Mouse (Mus musculus): ENCODE results near the gene Tsx. TPM values are rescaled to one million over a fixed set of nuclear protein-coding genes. Genes with fewer than 3 reads are reported as not detected.
"Not testable (repeated sequence)": the region's sequence is repeated elsewhere in the genome, so short reads cannot be mapped to it uniquely, and the experiment has no call there.

The Tsx gene
- total and polyA plus RNA-seq, 2 experiments from 2014 or later, result not detected

GRCm38 (mm10) chrX:103432293-103432692, 18.0 kb downstream of the Tsx start:
- H3K36me3 ChIP-seq (replicated peaks; ENCODE audit: control insufficient read depth, insufficient read depth, low read length), result no peaks in the 10 kb centered on the region
- no peak for ATAC-seq (ENCODE audit: insufficient read depth, low read depth)
- H3K27ac ChIP-seq (ENCODE audit: low read depth), result no peak overlapping the region
- no peak overlapping the region for H3K4me2 ChIP-seq (ENCODE audit: low read depth, low read length)
- DNase-seq (ENCODE audit: low spot score), result no peak
- TF ChIP-seq CTCF (IDR thresholded peaks at IDR 0.05; ENCODE audit: low read depth) (no peak), EP300 (IDR thresholded peaks at IDR 0.05; ENCODE audit: low read depth) (no peak)
- no peaks in the 10 kb centered on the region for H3K4me1 ChIP-seq (ENCODE audit: control insufficient read depth, insufficient read depth)
- 69% methylated on average over 7 of the region's 7 CpGs for WGBS
- no peak overlapping the region for H3K4me3 ChIP-seq (ENCODE audit: low read depth, low read length)
- H3K9me3 ChIP-seq (replicated peaks; ENCODE audit: control insufficient read depth, low read length), result no peaks in the 10 kb centered on the region
- H3K27me3 ChIP-seq (ENCODE audit: control insufficient read depth, insufficient read depth, low read length), result peaks cover 17% of the 10 kb centered on the region; the same call in 1 of the 2 replicates
- H3K9ac ChIP-seq (replicated peaks; ENCODE audit: low read depth, low read length), result no peak overlapping the region

GRCm38 (mm10) chrX:103438023-103438422, 23.8 kb downstream of the Tsx start:
- WGBS, result 13% methylated on average over 9 of the region's 9 CpGs
- H3K9ac ChIP-seq (replicated peaks; ENCODE audit: low read depth, low read length), result no peak overlapping the region
- DNase-seq (ENCODE audit: low spot score), result no peak
- no peak overlapping the region for H3K4me3 ChIP-seq (ENCODE audit: low read depth, low read length)
- H3K27me3 ChIP-seq (ENCODE audit: control insufficient read depth, insufficient read depth, low read length), result peaks cover 40% of the 10 kb centered on the region
- no peaks in the 10 kb centered on the region for H3K4me1 ChIP-seq (ENCODE audit: control insufficient read depth, insufficient read depth)
- no peak for TF ChIP-seq EP300 (IDR thresholded peaks at IDR 0.05; ENCODE audit: low read depth)
- no peak for TF ChIP-seq CTCF (IDR thresholded peaks at IDR 0.05; ENCODE audit: low read depth)
- no peak overlapping the region for H3K27ac ChIP-seq (ENCODE audit: low read depth)
- H3K9me3 ChIP-seq (replicated peaks; ENCODE audit: control insufficient read depth, low read length), result no peaks in the 10 kb centered on the region
- no peaks in the 10 kb centered on the region for H3K36me3 ChIP-seq (replicated peaks; ENCODE audit: control insufficient read depth, insufficient read depth, low read length)
- no peak overlapping the region for H3K4me2 ChIP-seq (ENCODE audit: low read depth, low read length)
- no peak for ATAC-seq (ENCODE audit: insufficient read depth, low read depth)

DNA sequence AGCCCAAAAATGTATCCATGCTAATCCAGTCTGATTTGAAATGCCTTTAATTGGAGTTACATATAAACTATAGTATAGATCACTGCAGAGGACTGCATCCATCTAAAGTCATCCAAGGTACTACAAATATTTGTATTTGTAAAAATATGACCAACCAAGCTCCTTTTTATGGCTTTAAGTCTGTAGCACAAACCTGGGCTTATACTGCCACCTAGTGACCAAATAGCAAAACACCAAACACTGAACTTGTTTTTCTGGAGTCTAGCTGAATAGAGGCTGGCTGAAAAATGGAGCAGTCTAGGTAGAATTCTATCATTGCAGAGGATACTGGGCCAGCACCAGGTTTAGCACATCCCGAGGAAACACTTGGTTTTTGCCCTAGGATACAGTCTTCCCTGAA, 26.5 kb downstream of the Tsx start:
- Histone ChIP-seq H3K27me3 (ENCODE audit: control insufficient read depth, insufficient read depth, low read length) (peaks cover 32% of the 10 kb centered on the region), H3K4me3 (ENCODE audit: low read depth, low read length) (no peak overlapping the region), H3K36me3 (replicated peaks; ENCODE audit: control insufficient read depth, insufficient read depth, low read length) (no peaks in the 10 kb centered on the region), H3K9ac (replicated peaks; ENCODE audit: low read depth, low read length) (no peak overlapping the region), H3K27ac (ENCODE audit: low read depth) (no peak overlapping the region), H3K4me1 (ENCODE audit: control insufficient read depth, insufficient read depth) (no peaks in the 10 kb centered on the region), H3K9me3 (replicated peaks; ENCODE audit: control insufficient read depth, low read length) (no peaks in the 10 kb centered on the region), H3K4me2 (ENCODE audit: low read depth, low read length) (no peak overlapping the region)
- TF ChIP-seq CTCF (IDR thresholded peaks at IDR 0.05; ENCODE audit: low read depth), result peak; percentile 68
- no peak for TF ChIP-seq EP300 (IDR thresholded peaks at IDR 0.05; ENCODE audit: low read depth)
- DNase-seq (ENCODE audit: low spot score) (peak; percentile 46), ATAC-seq (ENCODE audit: insufficient read depth, low read depth) (no peak)
- 0% methylated on average over 1 of the region's 1 CpGs for WGBS

GRCm38 (mm10) chrX:103443755-103444154, 29.5 kb downstream of the Tsx start:
- H3K36me3 ChIP-seq (replicated peaks; ENCODE audit: control insufficient read depth, insufficient read depth, low read length), result no peaks in the 10 kb centered on the region
- H3K4me3 ChIP-seq (ENCODE audit: low read depth, low read length), result no peak overlapping the region
- no peaks in the 10 kb centered on the region for H3K4me1 ChIP-seq (ENCODE audit: control insufficient read depth, insufficient read depth)
- ATAC-seq (ENCODE audit: insufficient read depth, low read depth) (no peak), DNase-seq (ENCODE audit: low spot score) (no peak)
- TF ChIP-seq CTCF (IDR thresholded peaks at IDR 0.05; ENCODE audit: low read depth) (peak; percentile 63), EP300 (IDR thresholded peaks at IDR 0.05; ENCODE audit: low read depth) (no peak)
- no peak overlapping the region for H3K9ac ChIP-seq (replicated peaks; ENCODE audit: low read depth, low read length)
- no peak overlapping the region for H3K27ac ChIP-seq (ENCODE audit: low read depth)
- 38% methylated on average over 7 of the region's 7 CpGs for WGBS
- no peaks in the 10 kb centered on the region for H3K9me3 ChIP-seq (replicated peaks; ENCODE audit: control insufficient read depth, low read length)
- peaks cover 30% of the 10 kb centered on the region for H3K27me3 ChIP-seq (ENCODE audit: control insufficient read depth, insufficient read depth, low read length)
- H3K4me2 ChIP-seq (ENCODE audit: low read depth, low read length), result no peak overlapping the region

- Histone ChIP-seq H3K27ac (ENCODE audit: low read depth) (no peak overlapping the region), H3K36me3 (replicated peaks; ENCODE audit: control insufficient read depth, insufficient read depth, low read length) (no peaks in the 10 kb centered on the region), H3K27me3 (ENCODE audit: control insufficient read depth, insufficient read depth, low read length) (peaks cover 17% of the 10 kb centered on the region), H3K9ac (replicated peaks; ENCODE audit: low read depth, low read length) (no peak overlapping the region; the same call in 1 of the 2 replicates), H3K9me3 (replicated peaks; ENCODE audit: control insufficient read depth, low read length) (no peaks in the 10 kb centered on the region), H3K4me2 (ENCODE audit: low read depth, low read length) (peak overlapping the region; percentile 65), H3K4me1 (ENCODE audit: control insufficient read depth, insufficient read depth) (no peaks in the 10 kb centered on the region), H3K4me3 (ENCODE audit: low read depth, low read length) (peak overlapping the region; percentile 42)
- ATAC-seq (ENCODE audit: insufficient read depth, low read depth) (no peak), DNase-seq (ENCODE audit: low spot score) (no peak)
- no peak for TF ChIP-seq CTCF (IDR thresholded peaks at IDR 0.05; ENCODE audit: low read depth)
- no peak for TF ChIP-seq EP300 (IDR thresholded peaks at IDR 0.05; ENCODE audit: low read depth)
- 5% methylated on average over 34 of the region's 34 CpGs for WGBS
Observed at GRCm38 (mm10) chrX:103447539-103448169, 33.4 kb downstream of the Tsx start.

DNA sequence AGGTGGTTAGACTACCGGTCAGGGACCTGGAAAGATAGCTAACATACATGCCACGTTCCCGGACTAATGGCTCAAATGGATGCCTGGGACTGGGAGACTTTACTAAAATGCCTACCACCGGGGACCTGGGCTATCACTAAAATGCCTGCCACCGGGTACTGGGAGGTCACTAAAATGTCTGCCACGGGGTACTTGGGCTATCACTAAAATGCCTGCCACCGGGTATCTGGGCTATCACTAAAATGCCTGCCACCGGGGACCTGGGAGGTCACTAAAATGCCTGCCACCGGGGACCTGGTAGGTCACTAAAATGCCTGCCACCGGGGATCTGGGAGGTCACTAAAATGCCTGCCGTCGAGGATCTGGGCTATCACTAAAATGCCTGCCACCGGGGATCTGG, 34.2 kb downstream of the Tsx start:
- H3K36me3 ChIP-seq (replicated peaks; ENCODE audit: control insufficient read depth, insufficient read depth, low read length), result not testable (repeated sequence)
- H3K27me3 ChIP-seq (ENCODE audit: control insufficient read depth, insufficient read depth, low read length), result peaks cover 17% of the 10 kb centered on the region

DNA sequence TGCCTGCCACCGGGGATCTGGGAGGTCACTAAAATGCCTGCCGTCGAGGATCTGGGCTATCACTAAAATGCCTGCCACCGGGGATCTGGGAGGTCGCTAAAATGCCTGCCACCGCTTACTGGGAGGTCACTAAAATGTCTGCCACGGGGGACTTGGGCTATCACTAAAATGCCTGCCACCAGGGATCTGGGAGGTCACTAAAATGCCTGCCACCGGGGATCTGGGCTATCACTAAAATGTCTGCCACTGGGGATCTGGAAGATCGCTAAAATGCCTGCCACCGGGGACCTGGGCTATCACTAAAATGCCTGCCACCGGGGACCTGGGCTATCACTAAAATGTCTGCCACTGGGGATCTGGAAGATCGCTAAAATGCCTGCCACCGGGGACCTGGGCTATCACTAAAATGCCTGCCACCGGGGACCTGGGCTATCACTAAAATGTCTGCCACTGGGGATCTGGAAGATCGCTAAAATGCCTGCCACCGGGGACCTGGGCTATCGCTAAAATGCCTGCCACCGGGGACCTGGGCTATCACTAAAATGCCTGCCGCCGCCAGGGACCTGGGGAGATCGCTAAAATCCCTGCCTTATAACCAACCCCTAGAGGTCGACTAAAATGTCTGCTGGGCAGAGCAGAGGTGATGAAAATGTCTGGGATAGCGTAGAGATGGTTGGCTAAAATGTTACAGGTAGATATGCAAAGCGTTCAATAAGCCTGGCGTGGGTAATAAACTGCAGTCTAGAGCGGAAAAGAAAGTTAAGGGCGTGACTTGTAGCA, 34.9 kb downstream of the Tsx start:
- not testable (repeated sequence) for H3K4me2 ChIP-seq (ENCODE audit: low read depth, low read length); H3K27ac ChIP-seq (ENCODE audit: low read depth); H3K4me3 ChIP-seq (ENCODE audit: low read depth, low read length); H3K9me3 ChIP-seq (replicated peaks; ENCODE audit: control insufficient read depth, low read length); H3K4me1 ChIP-seq (ENCODE audit: control insufficient read depth, insufficient read depth); H3K36me3 ChIP-seq (replicated peaks; ENCODE audit: control insufficient read depth, insufficient read depth, low read length); DNase-seq (ENCODE audit: low spot score); ATAC-seq (ENCODE audit: insufficient read depth, low read depth); H3K9ac ChIP-seq (replicated peaks; ENCODE audit: low read depth, low read length)
- peaks cover 17% of the 10 kb centered on the region for H3K27me3 ChIP-seq (ENCODE audit: control insufficient read depth, insufficient read depth, low read length)
- WGBS, result 58% methylated on average over 17 of the region's 27 CpGs

More for the DNA sequence above, 34.2 kb downstream of the Tsx start:
- not testable (repeated sequence) for ATAC-seq (ENCODE audit: insufficient read depth, low read depth); H3K9ac ChIP-seq (replicated peaks; ENCODE audit: low read depth, low read length); H3K4me1 ChIP-seq (ENCODE audit: control insufficient read depth, insufficient read depth); H3K27ac ChIP-seq (ENCODE audit: low read depth); H3K9me3 ChIP-seq (replicated peaks; ENCODE audit: control insufficient read depth, low read length); DNase-seq (ENCODE audit: low spot score)
- WGBS, result 28% methylated on average over 10 of the region's 13 CpGs
- Histone ChIP-seq H3K4me2 (ENCODE audit: low read depth, low read length) (peak overlapping the region; percentile 65), H3K4me3 (ENCODE audit: low read depth, low read length) (peak overlapping the region; percentile 42; the same call in 1 of the 2 replicates)
